Mouse (Mus musculus) bone marrow, adult 2 months (tissue): ENCODE measurements around the gene Olfr1426.

Source experiments
- CTCF ChIP-seq: fragments of 200-500 bp; IDR thresholded peaks from 2 replicates; pipeline ENCODE4 v1.5.1; 2011; ENCODE audit warnings: low read length, control low read depth; ENCODE audit not compliant: control insufficient read depth, insufficient read depth
- POLR2A ChIP-seq: fragments of 200-500 bp; IDR thresholded peaks from 2 replicates; pipeline ENCODE4 v1.6.1; 2011; ENCODE audit warnings: low read depth, mild to moderate bottlenecking, control low read depth, low read length, borderline replicate concordance; ENCODE audit not compliant: control insufficient read depth

- no peak for TF ChIP-seq CTCF
- no peak for TF ChIP-seq POLR2A
Observed at GRCm38 (mm10) chr19:12113807-12114206, 22.0 kb upstream of the Olfr1426 start.
